Mouse (Mus musculus): ENCODE data around the gene Nkd1. TPM values are rescaled to one million over a fixed set of nuclear protein-coding genes. Genes with fewer than 3 reads are reported as not detected.
A peak's percentile ranks its signal among the peaks of the same experiment; 100 is the strongest.

Nkd1 gene
- polyA plus RNA-seq, 1 experiment from 2014 or later = 57.4 TPM

GRCm38 (mm10) chr8:88598578-88598977 lies 77.4 kb downstream of the Nkd1 start:
- DNase-seq (ENCODE audit: low spot score) = no peak
- Histone ChIP-seq H3K9me3 (ENCODE audit: control insufficient read depth, low read length) (peaks cover 3% of the 10 kb centered on the region; the same call in 1 of the 2 replicates), H3K27me3 (ENCODE audit: control insufficient read depth, insufficient read depth, low read length) (no peaks in the 10 kb centered on the region), H3K4me2 (replicated peaks; ENCODE audit: low read depth) (no peak overlapping the region), H3K36me3 (ENCODE audit: control insufficient read depth, insufficient read depth, low read length) (no peaks in the 10 kb centered on the region), H3K4me1 (replicated peaks; ENCODE audit: control insufficient read depth, insufficient read depth) (no peaks in the 10 kb centered on the region), H3K9ac (ENCODE audit: low read length) (no peak overlapping the region), H3K4me3 (ENCODE audit: low read depth, low read length) (no peak overlapping the region), H3K27ac (replicated peaks) (no peak overlapping the region)
- TF ChIP-seq CTCF (IDR thresholded peaks at IDR 0.05; ENCODE audit: low read depth) (no peak), EP300 (optimal IDR thresholded peaks at IDR 0.05) (no peak)
- WGBS = 57% methylated on average over 5 of the region's 5 CpGs
- ATAC-seq (ENCODE audit: low FRiP score, low TSS enrichment) = no peak

GRCm38 (mm10) chr8:88599491-88599890 lies 78.3 kb downstream of the Nkd1 start:
- Histone ChIP-seq H3K4me2 (replicated peaks; ENCODE audit: low read depth) (no peak overlapping the region), H3K27ac (replicated peaks) (no peak overlapping the region), H3K9me3 (ENCODE audit: control insufficient read depth, low read length) (peaks cover 3% of the 10 kb centered on the region; the same call in 1 of the 2 replicates), H3K4me1 (replicated peaks; ENCODE audit: control insufficient read depth, insufficient read depth) (no peaks in the 10 kb centered on the region), H3K4me3 (ENCODE audit: low read depth, low read length) (no peak overlapping the region), H3K9ac (ENCODE audit: low read length) (no peak overlapping the region), H3K27me3 (ENCODE audit: control insufficient read depth, insufficient read depth, low read length) (no peaks in the 10 kb centered on the region), H3K36me3 (ENCODE audit: control insufficient read depth, insufficient read depth, low read length) (no peaks in the 10 kb centered on the region)
- WGBS = 79% methylated on average over 7 of the region's 7 CpGs
- DNase-seq (ENCODE audit: low spot score) (no peak), ATAC-seq (ENCODE audit: low FRiP score, low TSS enrichment) (no peak)
- TF ChIP-seq EP300 (optimal IDR thresholded peaks at IDR 0.05) (no peak), CTCF (IDR thresholded peaks at IDR 0.05; ENCODE audit: low read depth) (no peak)

GRCm38 (mm10) chr8:88603446-88603989 lies 82.4 kb downstream of the Nkd1 start:
- Histone ChIP-seq H3K4me2 (replicated peaks; ENCODE audit: low read depth) (peak overlapping the region; percentile 32), H3K9me3 (ENCODE audit: control insufficient read depth, low read length) (peaks cover 3% of the 10 kb centered on the region; the same call in 1 of the 2 replicates), H3K36me3 (ENCODE audit: control insufficient read depth, insufficient read depth, low read length) (no peaks in the 10 kb centered on the region), H3K27ac (replicated peaks) (0 out of 2 replicates have a peak overlapping the region, but pooled peaks have one; percentile 18), H3K4me1 (replicated peaks; ENCODE audit: control insufficient read depth, insufficient read depth) (no peaks in the 10 kb centered on the region), H3K4me3 (ENCODE audit: low read depth, low read length) (no peak overlapping the region), H3K27me3 (ENCODE audit: control insufficient read depth, insufficient read depth, low read length) (no peaks in the 10 kb centered on the region), H3K9ac (ENCODE audit: low read length) (no peak overlapping the region)
- ATAC-seq (ENCODE audit: low FRiP score, low TSS enrichment) (no peak), DNase-seq (ENCODE audit: low spot score) (no peak)
- WGBS = 11% methylated on average over 10 of the region's 10 CpGs
- no peak for TF ChIP-seq EP300 (optimal IDR thresholded peaks at IDR 0.05)
- TF ChIP-seq CTCF (IDR thresholded peaks at IDR 0.05; ENCODE audit: low read depth) = no peak

GRCm38 (mm10) chr8:88604065-88605038 lies 83.2 kb downstream of the Nkd1 start:
- Histone ChIP-seq H3K4me1 (replicated peaks; ENCODE audit: control insufficient read depth, insufficient read depth) (no peaks in the 10 kb centered on the region), H3K9me3 (ENCODE audit: control insufficient read depth, low read length) (peaks cover 3% of the 10 kb centered on the region; the same call in 1 of the 2 replicates), H3K27me3 (ENCODE audit: control insufficient read depth, insufficient read depth, low read length) (no peaks in the 10 kb centered on the region), H3K36me3 (ENCODE audit: control insufficient read depth, insufficient read depth, low read length) (no peaks in the 10 kb centered on the region), H3K9ac (ENCODE audit: low read length) (no peak overlapping the region), H3K27ac (replicated peaks) (0 out of 2 replicates have a peak overlapping the region, but pooled peaks have one; percentile 18), H3K4me2 (replicated peaks; ENCODE audit: low read depth) (peak overlapping the region; percentile 32), H3K4me3 (ENCODE audit: low read depth, low read length) (no peak overlapping the region)
- no peak for TF ChIP-seq EP300 (optimal IDR thresholded peaks at IDR 0.05)
- TF ChIP-seq CTCF (IDR thresholded peaks at IDR 0.05; ENCODE audit: low read depth) = no peak
- ATAC-seq (ENCODE audit: low FRiP score, low TSS enrichment) (peak; percentile 81), DNase-seq (ENCODE audit: low spot score) (peak; percentile 69)
- WGBS = 8% methylated on average over 19 of the region's 20 CpGs

- ATAC-seq (ENCODE audit: low FRiP score, low TSS enrichment) (no peak), DNase-seq (ENCODE audit: low spot score) (no peak)
- Histone ChIP-seq H3K36me3 (ENCODE audit: control insufficient read depth, insufficient read depth, low read length) (no peaks in the 10 kb centered on the region), H3K9ac (ENCODE audit: low read length) (no peak overlapping the region), H3K27ac (replicated peaks) (no peak overlapping the region), H3K27me3 (ENCODE audit: control insufficient read depth, insufficient read depth, low read length) (no peaks in the 10 kb centered on the region), H3K4me2 (replicated peaks; ENCODE audit: low read depth) (no peak overlapping the region), H3K4me3 (ENCODE audit: low read depth, low read length) (no peak overlapping the region), H3K9me3 (ENCODE audit: control insufficient read depth, low read length) (peaks cover 3% of the 10 kb centered on the region; the same call in 1 of the 2 replicates), H3K4me1 (replicated peaks; ENCODE audit: control insufficient read depth, insufficient read depth) (no peaks in the 10 kb centered on the region)
- 28% methylated on average over 13 of the region's 13 CpGs for WGBS
- no peak for TF ChIP-seq EP300 (optimal IDR thresholded peaks at IDR 0.05)
These were observed 84.3 kb downstream of the Nkd1 start for GRCm38 (mm10) chr8:88605361-88606040.
